Mouse (Mus musculus) E14TG2a.4 (cell line): Measurements from ENCODE around the gene Klk1b5.

Experiments used
- CTCF ChIP-seq: conservative IDR thresholded peaks from 2 replicates; pipeline ENCODE4 v1.5.1; 2014; ENCODE audit warnings: low read length
- POU5F1 ChIP-seq: IDR thresholded peaks from 2 replicates; pipeline ENCODE4 v1.6.1; 2014; ENCODE audit warnings: low read length, borderline replicate concordance

DNA sequence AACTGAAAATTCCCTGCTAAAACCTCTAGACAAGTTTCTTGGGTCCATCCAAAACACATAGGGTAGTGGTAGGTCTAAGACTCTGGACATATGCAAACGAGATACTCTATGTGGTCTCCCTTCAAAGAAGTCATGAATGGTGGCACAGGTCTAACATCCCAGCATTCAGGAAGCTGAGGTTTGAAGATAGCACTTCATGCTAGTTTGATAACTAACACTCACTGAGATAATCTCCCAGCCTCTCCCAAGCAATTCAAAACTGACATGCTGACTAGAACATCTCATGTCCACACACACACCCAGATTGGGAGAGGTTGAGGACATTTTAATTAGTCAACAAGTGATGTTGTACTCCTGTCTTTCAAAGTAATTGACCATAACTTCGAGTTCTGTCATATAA is 24.2 kb downstream of the Klk1b5 start:
- TF ChIP-seq CTCF (no peak), POU5F1 (no peak)
